Mouse (Mus musculus) CD4-positive helper T cell, adult 2 months (primary cell): ENCODE data around the gene Ndc1.
"Not testable (repeated sequence)": the region's sequence is repeated elsewhere in the genome, so short reads cannot be mapped to it uniquely, and the experiment has no call there.

ENCODE experiments used
- DNase-seq: peaks from one replicate; pipeline ENCODE4 v3.0.0-alpha.2; 2012; ENCODE audit warnings: low read depth, missing footprints, low spot score

The Ndc1 gene

GRCm38 (mm10) chr4:107367567-107368314 is at the start of gene Ndc1:
Gene Ndc1, plus strand, starts transcription at chr4:107367784.
- DNase-seq: peak; percentile 89

- DNase-seq: no peak
These were observed 48.9 kb upstream of the Ndc1 start for GRCm38 (mm10) chr4:107318646-107319045.

GRCm38 (mm10) chr4:107321041-107321440 is 46.5 kb upstream of the Ndc1 start:
- no peak for DNase-seq

GRCm38 (mm10) chr4:107323113-107323512 is 44.5 kb upstream of the Ndc1 start:
- DNase-seq: no peak

GRCm38 (mm10) chr4:107328530-107328929 is 39.1 kb upstream of the Ndc1 start:
- no peak for DNase-seq

GRCm38 (mm10) chr4:107333514-107333913 is 34.1 kb upstream of the Ndc1 start:
- peak; percentile 14 for DNase-seq

GRCm38 (mm10) chr4:107336356-107336755 is 31.2 kb upstream of the Ndc1 start:
- DNase-seq: no peak

- DNase-seq: no peak
These were observed 30.1 kb upstream of the Ndc1 start for GRCm38 (mm10) chr4:107337455-107337854.

- DNase-seq: no peak
These were observed 26.2 kb upstream of the Ndc1 start for GRCm38 (mm10) chr4:107341354-107341753.

- no peak for DNase-seq
These were observed 23.0 kb upstream of the Ndc1 start for GRCm38 (mm10) chr4:107344612-107345011.

- no peak for DNase-seq
These were observed 20.4 kb upstream of the Ndc1 start for GRCm38 (mm10) chr4:107347221-107347620.

- no peak for DNase-seq
These were observed 18.9 kb upstream of the Ndc1 start for GRCm38 (mm10) chr4:107348529-107349310.

- DNase-seq: peak; percentile 37
These were observed 18.1 kb upstream of the Ndc1 start for GRCm38 (mm10) chr4:107349311-107350008.

GRCm38 (mm10) chr4:107351368-107351767 is 16.2 kb upstream of the Ndc1 start:
- DNase-seq: no peak

GRCm38 (mm10) chr4:107353612-107354011 is 14.0 kb upstream of the Ndc1 start:
- no peak for DNase-seq

- no peak for DNase-seq
These were observed 13.5 kb upstream of the Ndc1 start for GRCm38 (mm10) chr4:107354126-107354525.

GRCm38 (mm10) chr4:107354543-107354942 is 13.0 kb upstream of the Ndc1 start:
- DNase-seq: no peak

GRCm38 (mm10) chr4:107357172-107357571 is 10.4 kb upstream of the Ndc1 start:
- not testable (repeated sequence) for DNase-seq

GRCm38 (mm10) chr4:107358460-107358859 is 9.1 kb upstream of the Ndc1 start:
- no peak for DNase-seq

- no peak for DNase-seq
These were observed 7.0 kb upstream of the Ndc1 start for GRCm38 (mm10) chr4:107360457-107361145.

GRCm38 (mm10) chr4:107362755-107363154 is 4.8 kb upstream of the Ndc1 start:
- DNase-seq: no peak

GRCm38 (mm10) chr4:107363573-107363972 is 4.0 kb upstream of the Ndc1 start:
- no peak for DNase-seq
